Mouse (Mus musculus): ENCODE data around the gene Ivd. TPM values are rescaled to one million over a fixed set of nuclear protein-coding genes. Genes with fewer than 3 reads are reported as not detected.

The Ivd gene
- polyA plus RNA-seq, 1 experiment from 2014 or later: 57.9 TPM

DNA sequence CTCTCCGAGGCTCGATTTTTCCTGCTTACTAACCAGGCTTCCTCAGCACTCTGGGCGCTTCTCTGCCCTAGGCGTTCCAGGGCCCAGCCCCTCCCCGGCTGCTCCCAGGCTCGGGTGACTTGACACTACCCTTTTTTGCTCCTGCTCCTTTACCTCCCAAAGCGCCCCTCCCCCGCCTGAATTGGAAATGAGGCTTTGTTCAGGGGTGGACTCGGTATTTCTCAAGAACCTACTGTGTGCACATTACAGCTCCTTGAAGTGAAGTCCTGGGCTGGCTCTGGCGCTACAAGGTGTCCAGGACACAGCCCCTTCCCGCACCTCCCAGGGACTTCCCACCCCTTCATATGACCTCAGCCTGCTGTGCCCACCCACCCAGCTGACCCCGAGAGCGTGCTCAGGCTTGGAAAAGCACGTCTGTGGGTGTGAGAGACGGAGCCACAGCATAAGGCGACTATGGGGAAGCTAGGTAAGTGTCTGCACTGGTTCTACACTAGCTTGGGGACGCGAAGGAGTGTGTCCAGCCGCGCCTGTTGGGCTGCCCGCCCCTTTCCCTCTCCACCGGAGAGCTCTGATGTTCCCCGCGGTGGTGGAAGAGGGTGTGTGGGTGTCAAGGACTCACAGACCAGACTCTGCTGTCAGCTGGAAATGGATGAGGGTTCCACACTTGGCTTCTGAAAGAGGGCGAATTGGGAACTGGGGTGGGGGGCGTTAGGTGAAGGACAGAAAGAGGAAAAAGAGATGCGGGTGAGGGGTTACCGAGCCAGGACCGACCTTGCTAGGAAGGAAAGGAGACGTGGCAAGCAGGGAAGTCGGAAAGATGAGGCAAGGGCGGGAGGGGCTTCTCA lies 38.4 kb downstream of the Ivd start, which contains the start of gene Bahd1:
Gene Bahd1 (plus strand): TSS at position 397 of the 845 bp plus-strand sequence.
- H3K4me1 ChIP-seq (ENCODE audit: control insufficient read depth, insufficient read depth, low read length): peaks cover 31% of the 10 kb centered on the region; the same call in 1 of the 2 replicates
- no peak within 1 kb of the TSS for H3K27ac ChIP-seq (ENCODE audit: low read length)
- H3K4me2 ChIP-seq (replicated peaks; ENCODE audit: low read depth, low read length): peak within 1 kb of the TSS; percentile 98
- peak within 1 kb of the TSS; percentile 77 for H3K9ac ChIP-seq (replicated peaks; ENCODE audit: low read depth, low read length)
- H3K9me3 ChIP-seq (ENCODE audit: control insufficient read depth, low read depth, low read length): no peaks in the 10 kb centered on the region
- 2% methylated on average over 32 of the region's 32 CpGs for WGBS
- H3K4me3 ChIP-seq (ENCODE audit: low read depth, low read length): peak within 1 kb of the TSS; percentile 91
- no peak for ATAC-seq (ENCODE audit: insufficient number of reproducible peaks, insufficient read depth, low FRiP score, low read depth)
- no peaks in the 10 kb centered on the region for H3K36me3 ChIP-seq (ENCODE audit: control insufficient read depth, insufficient read depth, low read length)
- H3K27me3 ChIP-seq (ENCODE audit: control insufficient read depth, insufficient read depth, low read length): peaks cover 45% of the 10 kb centered on the region

DNA sequence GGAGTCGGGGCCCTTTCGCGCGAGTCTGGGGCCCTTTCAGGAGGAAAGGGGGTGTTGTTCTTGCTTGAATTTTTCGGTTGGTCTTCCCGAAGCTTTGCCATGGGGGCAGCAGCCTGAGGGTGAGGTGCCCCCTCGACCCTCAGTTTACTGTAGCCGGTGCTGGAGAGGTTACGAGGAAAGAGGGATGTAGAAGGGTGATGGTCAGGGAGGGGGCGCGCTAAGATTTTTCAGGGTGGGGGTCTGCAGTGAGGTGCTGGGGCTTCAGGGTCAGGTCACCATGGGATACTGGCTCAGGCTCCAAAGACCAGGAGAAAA lies 39.0 kb downstream of the Ivd start:
- H3K9me3 ChIP-seq (ENCODE audit: control insufficient read depth, low read depth, low read length): no peaks in the 10 kb centered on the region
- H3K4me3 ChIP-seq (ENCODE audit: low read depth, low read length): peak overlapping the region; percentile 91
- ATAC-seq (ENCODE audit: insufficient number of reproducible peaks, insufficient read depth, low FRiP score, low read depth): no peak
- H3K4me2 ChIP-seq (replicated peaks; ENCODE audit: low read depth, low read length): peak overlapping the region; percentile 98
- no peaks in the 10 kb centered on the region for H3K36me3 ChIP-seq (ENCODE audit: control insufficient read depth, insufficient read depth, low read length)
- H3K9ac ChIP-seq (replicated peaks; ENCODE audit: low read depth, low read length): peak overlapping the region; percentile 36
- peaks cover 31% of the 10 kb centered on the region; the same call in 1 of the 2 replicates for H3K4me1 ChIP-seq (ENCODE audit: control insufficient read depth, insufficient read depth, low read length)
- H3K27me3 ChIP-seq (ENCODE audit: control insufficient read depth, insufficient read depth, low read length): peaks cover 41% of the 10 kb centered on the region
- H3K27ac ChIP-seq (ENCODE audit: low read length): no peak overlapping the region
- 0% methylated on average over 11 of the region's 11 CpGs for WGBS

DNA sequence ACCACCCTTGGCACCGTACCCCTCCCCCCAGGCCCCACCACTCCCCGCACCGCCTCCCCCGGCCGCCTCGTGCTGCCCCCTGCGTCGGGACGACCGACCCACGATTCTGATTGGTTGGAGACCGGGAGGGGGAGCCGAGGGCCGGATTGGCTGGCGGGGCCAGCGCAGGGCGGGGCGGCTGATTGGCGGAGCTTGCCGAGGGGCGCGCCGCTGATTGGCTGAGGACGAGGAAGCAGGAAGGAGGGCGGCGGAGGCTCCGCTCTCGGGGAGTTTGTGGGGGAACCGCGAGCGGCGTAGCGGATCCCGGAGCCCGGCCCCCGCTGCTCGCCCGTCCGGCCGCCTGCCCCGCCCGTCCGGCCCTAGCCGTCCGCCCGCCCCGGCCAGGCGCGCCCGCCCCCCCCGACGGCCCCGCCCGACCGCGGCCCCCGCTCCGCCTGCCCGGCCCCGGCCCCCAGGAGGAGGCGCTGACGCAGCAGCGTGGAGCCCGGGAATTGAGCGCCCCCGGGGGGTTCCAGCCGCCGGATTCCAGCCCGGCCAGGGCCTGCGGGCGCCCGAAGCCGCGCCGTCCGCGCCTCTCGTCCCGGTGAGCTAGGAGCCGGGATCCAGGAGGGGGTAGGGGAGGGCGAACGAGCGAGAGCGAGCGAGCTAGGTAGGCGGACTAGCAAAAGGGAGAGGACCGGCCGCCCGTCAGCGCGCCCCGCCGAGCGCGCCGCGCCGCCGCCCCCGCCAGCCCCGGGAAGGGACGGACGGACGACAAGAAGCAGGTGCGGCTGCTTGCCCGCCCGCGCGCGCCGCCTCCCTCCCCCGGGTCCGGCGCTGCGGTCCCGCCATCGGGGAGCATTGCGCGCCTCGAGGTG lies 39.6 kb downstream of the Ivd start:
- H3K9ac ChIP-seq (replicated peaks; ENCODE audit: low read depth, low read length): peak overlapping the region; percentile 77
- peaks cover 30% of the 10 kb centered on the region; the same call in 1 of the 2 replicates for H3K4me1 ChIP-seq (ENCODE audit: control insufficient read depth, insufficient read depth, low read length)
- peak overlapping the region; percentile 77 for H3K27ac ChIP-seq (ENCODE audit: low read length)
- WGBS: under 1% methylated on average over 85 of the region's 120 CpGs
- H3K36me3 ChIP-seq (ENCODE audit: control insufficient read depth, insufficient read depth, low read length): no peaks in the 10 kb centered on the region
- H3K4me3 ChIP-seq (ENCODE audit: low read depth, low read length): peak overlapping the region; percentile 91
- peak overlapping the region; percentile 98 for H3K4me2 ChIP-seq (replicated peaks; ENCODE audit: low read depth, low read length)
- peaks cover 37% of the 10 kb centered on the region for H3K27me3 ChIP-seq (ENCODE audit: control insufficient read depth, insufficient read depth, low read length)
- no peaks in the 10 kb centered on the region for H3K9me3 ChIP-seq (ENCODE audit: control insufficient read depth, low read depth, low read length)
- ATAC-seq (ENCODE audit: insufficient number of reproducible peaks, insufficient read depth, low FRiP score, low read depth): peak; percentile 90

DNA sequence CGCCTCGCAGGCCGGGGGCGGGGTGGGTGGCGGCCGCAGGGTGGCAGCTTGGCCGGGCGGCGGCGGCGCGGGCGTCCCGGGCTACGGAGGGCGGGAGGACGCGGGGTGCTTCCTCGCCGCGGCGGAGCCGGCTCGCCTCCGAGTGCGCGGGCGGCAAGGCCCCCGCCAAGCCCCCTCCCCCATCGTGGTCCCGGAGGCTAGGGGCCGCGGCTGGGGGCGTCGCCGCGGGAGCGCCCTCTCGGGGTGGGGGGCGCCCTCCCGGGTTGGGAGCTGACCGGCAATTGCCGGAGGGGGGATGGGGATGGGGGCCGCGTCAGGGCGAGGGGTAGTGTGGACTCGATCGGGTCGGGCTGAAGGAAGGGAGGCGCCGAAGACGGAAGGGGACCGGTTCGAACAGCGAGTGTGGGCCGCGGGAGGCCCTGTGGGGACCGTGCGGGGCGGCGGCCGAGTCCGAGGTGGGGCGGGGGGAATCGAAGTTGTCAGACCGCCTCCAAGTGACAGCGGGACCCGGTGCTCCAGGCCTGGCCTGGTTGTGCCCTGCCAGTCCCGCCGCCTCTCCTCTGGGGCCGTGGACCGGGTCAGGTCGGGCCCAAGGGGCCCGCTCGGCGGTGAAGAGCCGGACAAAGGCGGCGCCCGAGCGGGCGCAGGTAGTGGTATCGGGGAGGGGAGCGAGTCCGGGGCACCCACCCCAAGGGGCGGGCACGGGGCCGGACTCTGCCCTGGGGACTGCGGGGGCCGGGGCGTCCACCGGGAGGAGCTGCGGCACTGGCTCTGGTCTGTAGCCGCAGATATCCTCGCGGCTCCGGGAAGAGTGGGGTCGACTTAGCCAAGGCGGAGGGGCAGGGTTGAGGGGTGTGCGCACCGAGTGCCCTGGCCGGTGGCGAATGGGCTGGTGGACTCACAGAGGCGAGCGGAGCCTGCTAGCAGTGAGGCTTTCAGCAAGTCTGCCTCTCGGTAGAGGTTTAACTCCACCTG lies 40.6 kb downstream of the Ivd start:
- peak overlapping the region; percentile 98 for H3K4me2 ChIP-seq (replicated peaks; ENCODE audit: low read depth, low read length)
- peak; percentile 30; the same call in 1 of the 2 replicates for ATAC-seq (ENCODE audit: insufficient number of reproducible peaks, insufficient read depth, low FRiP score, low read depth)
- H3K27me3 ChIP-seq (ENCODE audit: control insufficient read depth, insufficient read depth, low read length): peaks cover 28% of the 10 kb centered on the region; the same call in 1 of the 2 replicates
- under 1% methylated on average over 78 of the region's 106 CpGs for WGBS
- peak overlapping the region; percentile 63; the same call in 1 of the 2 replicates for H3K27ac ChIP-seq (ENCODE audit: low read length)
- H3K9me3 ChIP-seq (ENCODE audit: control insufficient read depth, low read depth, low read length): no peaks in the 10 kb centered on the region
- H3K4me1 ChIP-seq (ENCODE audit: control insufficient read depth, insufficient read depth, low read length): peaks cover 20% of the 10 kb centered on the region; the same call in 1 of the 2 replicates
- no peaks in the 10 kb centered on the region for H3K36me3 ChIP-seq (ENCODE audit: control insufficient read depth, insufficient read depth, low read length)
- H3K4me3 ChIP-seq (ENCODE audit: low read depth, low read length): peak overlapping the region; percentile 91
- H3K9ac ChIP-seq (replicated peaks; ENCODE audit: low read depth, low read length): peak overlapping the region; percentile 77

DNA sequence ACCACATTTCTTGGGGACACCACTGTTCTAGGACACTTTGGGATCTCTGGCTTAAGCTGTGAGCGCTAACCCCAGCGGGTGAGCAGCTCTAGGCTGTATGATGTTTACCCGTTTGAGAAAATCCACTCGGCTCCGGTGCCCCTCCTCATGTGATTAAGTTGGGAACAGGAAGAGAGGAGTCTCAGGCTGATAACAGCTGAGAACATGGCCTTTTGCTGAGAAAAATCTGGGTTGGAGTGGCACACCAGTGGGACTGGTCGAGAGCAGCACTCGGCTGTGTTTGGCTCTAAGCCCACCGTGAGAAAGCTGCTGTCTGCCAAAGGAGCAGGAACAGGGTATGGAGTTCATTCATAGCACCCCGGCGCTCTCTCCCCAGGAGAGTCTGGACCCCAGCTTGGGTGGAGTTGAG lies 41.6 kb downstream of the Ivd start:
- Histone ChIP-seq H3K4me2 (replicated peaks; ENCODE audit: low read depth, low read length) (peak overlapping the region; percentile 98), H3K4me3 (ENCODE audit: low read depth, low read length) (peak overlapping the region; percentile 91), H3K27ac (ENCODE audit: low read length) (no peak overlapping the region), H3K36me3 (ENCODE audit: control insufficient read depth, insufficient read depth, low read length) (no peaks in the 10 kb centered on the region), H3K27me3 (ENCODE audit: control insufficient read depth, insufficient read depth, low read length) (0 out of 2 replicates have a peak, but pooled peaks cover 18% of the 10 kb centered on the region), H3K9me3 (ENCODE audit: control insufficient read depth, low read depth, low read length) (no peaks in the 10 kb centered on the region), H3K9ac (replicated peaks; ENCODE audit: low read depth, low read length) (no peak overlapping the region), H3K4me1 (ENCODE audit: control insufficient read depth, insufficient read depth, low read length) (peaks cover 15% of the 10 kb centered on the region; the same call in 1 of the 2 replicates)
- no peak for ATAC-seq (ENCODE audit: insufficient number of reproducible peaks, insufficient read depth, low FRiP score, low read depth)
- WGBS: 14% methylated on average over 10 of the region's 10 CpGs

DNA sequence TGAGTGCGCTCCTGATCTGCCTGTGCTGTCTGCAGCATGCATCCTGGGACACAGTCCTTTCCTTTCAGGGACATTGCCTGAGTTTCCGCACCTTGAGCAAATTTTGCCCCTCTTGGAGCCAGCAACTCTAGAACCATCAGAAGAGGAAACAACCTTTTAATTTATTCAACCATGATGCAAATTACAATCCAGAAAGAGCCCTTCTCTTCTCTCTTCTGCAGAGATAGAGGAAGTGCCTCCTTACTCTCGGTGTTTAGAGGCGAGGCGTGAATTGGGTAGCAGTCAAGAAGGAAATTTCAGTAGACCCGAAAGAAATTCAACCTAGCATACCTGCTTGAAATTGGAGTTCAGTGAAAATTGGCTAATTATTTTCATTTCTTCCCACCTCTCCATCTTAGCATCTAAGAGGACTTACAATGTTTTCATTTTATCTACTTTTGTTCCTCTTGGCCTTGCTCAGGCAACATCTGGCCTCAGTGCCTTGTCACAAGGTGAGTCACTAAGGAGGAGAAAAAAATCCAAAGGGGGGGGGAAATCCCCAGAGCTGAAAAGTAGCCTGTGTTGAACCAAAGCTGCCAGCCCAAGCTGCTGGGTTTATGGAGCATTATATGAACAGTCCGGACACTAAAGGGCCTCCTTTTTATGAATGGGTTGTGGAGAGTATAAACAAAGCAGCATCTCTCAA lies 43.8 kb downstream of the Ivd start:
- 83% methylated on average over 7 of the region's 7 CpGs for WGBS
- Histone ChIP-seq H3K4me3 (ENCODE audit: low read depth, low read length) (no peak overlapping the region), H3K36me3 (ENCODE audit: control insufficient read depth, insufficient read depth, low read length) (no peaks in the 10 kb centered on the region), H3K4me2 (replicated peaks; ENCODE audit: low read depth, low read length) (no peak overlapping the region), H3K27ac (ENCODE audit: low read length) (no peak overlapping the region), H3K9ac (replicated peaks; ENCODE audit: low read depth, low read length) (no peak overlapping the region), H3K9me3 (ENCODE audit: control insufficient read depth, low read depth, low read length) (no peaks in the 10 kb centered on the region), H3K4me1 (ENCODE audit: control insufficient read depth, insufficient read depth, low read length) (peaks cover 11% of the 10 kb centered on the region; the same call in 1 of the 2 replicates), H3K27me3 (ENCODE audit: control insufficient read depth, insufficient read depth, low read length) (0 out of 2 replicates have a peak, but pooled peaks cover 3% of the 10 kb centered on the region)
- ATAC-seq (ENCODE audit: insufficient number of reproducible peaks, insufficient read depth, low FRiP score, low read depth): no peak

DNA sequence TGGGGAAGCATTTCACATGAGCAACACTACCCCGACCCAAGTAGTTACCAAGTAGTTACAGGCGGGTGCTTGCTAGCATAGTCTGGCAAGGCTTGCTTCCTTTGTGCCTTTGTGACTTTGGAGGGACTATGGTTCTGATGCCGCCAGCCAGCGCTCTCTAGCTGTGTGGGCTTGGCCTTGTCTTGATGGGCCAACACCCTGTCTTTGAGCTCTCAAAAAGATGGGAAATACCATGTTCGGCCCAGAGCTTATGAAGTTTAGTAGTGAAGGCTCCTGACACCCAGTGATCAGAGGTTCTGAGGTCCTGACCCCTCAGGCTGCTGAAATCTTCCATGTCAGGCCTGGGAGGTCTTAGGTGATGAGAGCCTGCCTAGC lies 44.4 kb downstream of the Ivd start:
- Histone ChIP-seq H3K27me3 (ENCODE audit: control insufficient read depth, insufficient read depth, low read length) (no peaks in the 10 kb centered on the region), H3K36me3 (ENCODE audit: control insufficient read depth, insufficient read depth, low read length) (no peaks in the 10 kb centered on the region), H3K4me2 (replicated peaks; ENCODE audit: low read depth, low read length) (no peak overlapping the region), H3K4me3 (ENCODE audit: low read depth, low read length) (no peak overlapping the region), H3K9ac (replicated peaks; ENCODE audit: low read depth, low read length) (no peak overlapping the region), H3K27ac (ENCODE audit: low read length) (no peak overlapping the region), H3K9me3 (ENCODE audit: control insufficient read depth, low read depth, low read length) (no peaks in the 10 kb centered on the region), H3K4me1 (ENCODE audit: control insufficient read depth, insufficient read depth, low read length) (peaks cover 10% of the 10 kb centered on the region; the same call in 1 of the 2 replicates)
- ATAC-seq (ENCODE audit: insufficient number of reproducible peaks, insufficient read depth, low FRiP score, low read depth): no peak
- WGBS: 85% methylated on average over 5 of the region's 5 CpGs
